Mouse (Mus musculus): ENCODE data around the gene Bbs2. TPM values are rescaled to one million over a fixed set of nuclear protein-coding genes. Genes with fewer than 3 reads are reported as not detected.

The Bbs2 gene
- total and polyA plus RNA-seq, 3 experiments: 10.0 to 13.0 (median 12.0) TPM

DNA sequence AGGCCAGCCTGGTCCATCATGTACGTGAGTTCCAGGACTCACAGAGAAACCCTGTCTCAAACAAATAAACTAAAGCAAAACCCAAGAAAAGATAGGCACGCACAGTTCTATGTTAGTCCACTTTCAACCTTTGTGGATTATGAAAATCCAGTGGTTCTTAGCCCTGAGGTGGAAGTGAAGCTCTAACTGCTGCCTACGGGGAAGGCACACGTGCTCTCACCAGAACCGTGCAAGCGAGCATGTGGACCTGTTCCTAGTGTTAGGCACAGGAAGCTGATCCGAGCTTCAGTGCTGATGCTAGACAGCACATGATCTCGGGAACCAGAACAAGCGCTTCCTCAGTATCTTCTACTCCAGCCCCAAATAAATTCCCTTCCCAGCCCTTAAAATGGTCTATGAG is 5.9 kb downstream of the Bbs2 start:
- Histone ChIP-seq H3K79me2 (replicated peaks; ENCODE audit: control insufficient read depth, extremely low read depth, insufficient read depth, poor library complexity, severe bottlenecking) (no peaks in the 10 kb centered on the region), H3K27ac (ENCODE audit: insufficient read depth, low read depth) (no peak overlapping the region), H3K27me3 (replicated peaks) (no peaks in the 10 kb centered on the region), H3K4me2 (ENCODE audit: insufficient read depth, low read depth, poor library complexity, severe bottlenecking) (no peak overlapping the region), H3K4me1 (ENCODE audit: control insufficient read depth in 1 of 2, insufficient read depth in 2 of 2) (peaks cover 9 to 32% of the 10 kb centered on the region in 2 experiments; a peak in 3 of 4 replicates), H3K9me3 (replicated peaks; ENCODE audit: low read length) (no peaks in the 10 kb centered on the region), H3K36me3 (replicated peaks in 1 of 2; ENCODE audit: control insufficient read depth in 1 of 2, insufficient read depth in 1 of 2, low read length in 1 of 2) (peaks cover 0 to 9% of the 10 kb centered on the region in 2 experiments), H3K9ac (ENCODE audit: insufficient read depth, low read depth) (no peak overlapping the region), H3K4me3 (replicated peaks in 1 of 3; ENCODE audit: low read depth in 2 of 3, low read length in 2 of 3, poor library complexity in 1 of 3) (no peak overlapping the region)
- dilution Hi-C loops (cut with MboI; ENCODE audit: extremely low pct_ligation_motif_present, extremely low pct_unique_long_range_greater_than_20kb, low sequenced_read_pairs): no loop called here
- TF ChIP-seq BHLHE40 (IDR thresholded peaks at IDR 0.05; ENCODE audit: low read depth, low read length) (peak; percentile 54), RCOR1 (conservative IDR thresholded peaks at IDR 0.05; ENCODE audit: low read depth, low read length) (no peak), MAX (IDR thresholded peaks at IDR 0.05; ENCODE audit: low read length) (peak; percentile 61; the same call in 1 of the 2 replicates), MYC (IDR thresholded peaks at IDR 0.05; ENCODE audit: low read depth, low read length) (0 out of 2 replicates have a peak, but pooled peaks have one; percentile 39)
- no peak for DNase-seq (ENCODE audit: extremely low read depth)
- in situ Hi-C loops (cut with MboI; ENCODE audit: low pct_ligation_motif_present, low pct_unique_long_range_greater_than_20kb, low sequenced_read_pairs): no loop called here

DNA sequence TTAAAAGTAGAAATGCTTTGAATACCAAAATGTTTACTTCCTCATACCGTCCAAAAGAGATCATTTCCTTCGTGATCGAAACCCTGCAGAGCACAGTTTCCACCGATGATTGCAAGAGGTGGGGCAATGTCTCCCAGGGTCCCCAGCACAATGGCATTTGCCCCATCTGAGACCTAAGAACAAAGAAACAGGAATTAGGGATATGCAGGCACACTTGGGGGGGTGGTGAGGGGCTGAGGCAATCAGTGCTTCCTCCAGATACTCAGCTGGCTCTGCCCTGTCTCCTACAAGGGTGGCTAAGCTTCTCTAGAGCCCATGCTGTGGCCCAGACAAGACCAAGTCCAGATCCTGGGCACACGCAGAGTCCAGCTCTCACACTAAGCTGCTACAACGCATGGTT is 9.0 kb downstream of the Bbs2 start:
- H3K4me1 ChIP-seq (ENCODE audit: control insufficient read depth in 1 of 2, insufficient read depth in 2 of 2): peaks cover 7 to 18% of the 10 kb centered on the region in 2 experiments; a peak in 3 of 4 replicates
- H3K9me3 ChIP-seq (replicated peaks; ENCODE audit: low read length): no peaks in the 10 kb centered on the region
- dilution Hi-C loops (cut with MboI; ENCODE audit: extremely low pct_ligation_motif_present, extremely low pct_unique_long_range_greater_than_20kb, low sequenced_read_pairs): no loop called here
- H3K27ac ChIP-seq (ENCODE audit: insufficient read depth, low read depth): no peak overlapping the region
- no peak overlapping the region for H3K4me2 ChIP-seq (ENCODE audit: insufficient read depth, low read depth, poor library complexity, severe bottlenecking)
- no peak for TF ChIP-seq POLR2A (IDR thresholded peaks at IDR 0.05; ENCODE audit: low read depth, low read length)
- no peaks in the 10 kb centered on the region for H3K27me3 ChIP-seq (replicated peaks)
- peaks cover 0 to 26% of the 10 kb centered on the region in 2 experiments for H3K36me3 ChIP-seq (replicated peaks in 1 of 2; ENCODE audit: control insufficient read depth in 1 of 2, insufficient read depth in 1 of 2, low read length in 1 of 2)
- H3K4me3 ChIP-seq (replicated peaks in 1 of 3; ENCODE audit: low read depth in 2 of 3, low read length in 2 of 3, poor library complexity in 1 of 3): no peak overlapping the region
- H3K79me2 ChIP-seq (replicated peaks; ENCODE audit: control insufficient read depth, extremely low read depth, insufficient read depth, poor library complexity, severe bottlenecking): no peaks in the 10 kb centered on the region
- in situ Hi-C loops (cut with MboI; ENCODE audit: low pct_ligation_motif_present, low pct_unique_long_range_greater_than_20kb, low sequenced_read_pairs): no loop called here
- H3K9ac ChIP-seq (ENCODE audit: insufficient read depth, low read depth): no peak overlapping the region
- no peak for DNase-seq (ENCODE audit: extremely low read depth)

DNA sequence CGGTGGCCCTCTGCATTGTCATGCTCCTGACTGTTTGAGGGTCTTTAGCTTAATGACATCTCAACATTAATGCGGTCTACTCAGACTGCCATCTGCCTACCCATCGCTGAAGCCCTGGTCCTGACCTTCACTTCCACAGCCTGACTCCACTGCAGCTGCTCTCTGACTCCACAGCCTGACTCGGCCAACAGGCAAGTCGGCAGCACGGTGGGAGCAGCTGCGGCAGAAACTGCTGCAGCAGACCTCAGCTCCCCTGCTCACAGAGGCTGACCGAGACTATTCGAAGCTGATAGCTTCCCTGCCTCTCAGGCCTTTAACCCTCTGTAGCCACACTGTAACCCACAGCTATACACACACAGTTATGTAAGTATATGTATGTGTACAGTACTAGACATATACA is 10.8 kb downstream of the Bbs2 start:
- Histone ChIP-seq H3K27ac (ENCODE audit: insufficient read depth, low read depth) (no peak overlapping the region), H3K9ac (ENCODE audit: insufficient read depth, low read depth) (no peak overlapping the region), H3K4me2 (ENCODE audit: insufficient read depth, low read depth, poor library complexity, severe bottlenecking) (no peak overlapping the region), H3K9me3 (replicated peaks; ENCODE audit: low read length) (no peaks in the 10 kb centered on the region), H3K27me3 (replicated peaks) (no peaks in the 10 kb centered on the region), H3K4me3 (replicated peaks in 1 of 3; ENCODE audit: low read depth in 2 of 3, low read length in 2 of 3, poor library complexity in 1 of 3) (no peak overlapping the region), H3K79me2 (replicated peaks; ENCODE audit: control insufficient read depth, extremely low read depth, insufficient read depth, poor library complexity, severe bottlenecking) (no peaks in the 10 kb centered on the region), H3K36me3 (replicated peaks in 1 of 2; ENCODE audit: control insufficient read depth in 1 of 2, insufficient read depth in 1 of 2, low read length in 1 of 2) (peaks cover 0 to 28% of the 10 kb centered on the region in 2 experiments), H3K4me1 (ENCODE audit: control insufficient read depth in 1 of 2, insufficient read depth in 2 of 2) (peaks cover 7 to 10% of the 10 kb centered on the region in 2 experiments; a peak in 3 of 4 replicates)
- in situ Hi-C loops (cut with MboI; ENCODE audit: low pct_ligation_motif_present, low pct_unique_long_range_greater_than_20kb, low sequenced_read_pairs): no loop called here
- TF ChIP-seq E2F4 (IDR thresholded peaks at IDR 0.05; ENCODE audit: insufficient replicate concordance, low read depth, low read length) (no peak), ZMIZ1 (IDR thresholded peaks at IDR 0.05; ENCODE audit: low read depth, low read length) (no peak), USF2 (conservative IDR thresholded peaks at IDR 0.05; ENCODE audit: low read depth, low read length) (no peak), HCFC1 (IDR thresholded peaks at IDR 0.05; ENCODE audit: low read depth, low read length) (no peak), ZC3H11A (IDR thresholded peaks at IDR 0.05; ENCODE audit: low read depth, low read length) (no peak), JUN (IDR thresholded peaks at IDR 0.05; ENCODE audit: insufficient read depth, low read depth, low read length) (no peak), SIN3A (IDR thresholded peaks at IDR 0.05; ENCODE audit: low read length) (no peak), RAD21 (IDR thresholded peaks at IDR 0.05; ENCODE audit: low read depth, low read length) (no peak), MEF2A (IDR thresholded peaks at IDR 0.05; ENCODE audit: borderline replicate concordance, low read depth, low read length) (no peak), GABPA (IDR thresholded peaks at IDR 0.05; ENCODE audit: insufficient replicate concordance, low read depth, low read length) (no peak), NELFE (IDR thresholded peaks at IDR 0.05; ENCODE audit: low read depth, low read length) (no peak), TBP (conservative IDR thresholded peaks at IDR 0.05; ENCODE audit: low read depth, low read length) (no peak), EP300 (IDR thresholded peaks at IDR 0.05; ENCODE audit: low read length) (no peak), MAX (IDR thresholded peaks at IDR 0.05; ENCODE audit: low read length) (no peak), BHLHE40 (IDR thresholded peaks at IDR 0.05; ENCODE audit: low read depth, low read length) (no peak), ETS1 (conservative IDR thresholded peaks at IDR 0.05; ENCODE audit: low read depth, low read length) (no peak), POLR2A (IDR thresholded peaks at IDR 0.05; ENCODE audit: low read depth, low read length) (no peak), KAT2A (IDR thresholded peaks at IDR 0.05; ENCODE audit: insufficient replicate concordance, low read length) (no peak), MAFK (IDR thresholded peaks at IDR 0.05; ENCODE audit: insufficient replicate concordance, low read length) (no peak), TCF12 (IDR thresholded peaks at IDR 0.05; ENCODE audit: low read depth, low read length) (no peak)
- no peak for DNase-seq (ENCODE audit: extremely low read depth)
- dilution Hi-C loops (cut with MboI; ENCODE audit: extremely low pct_ligation_motif_present, extremely low pct_unique_long_range_greater_than_20kb, low sequenced_read_pairs): no loop called here

Data from CH12.LX (cell line).